In genomic region chr5:142911629-142912028, GRCm38 (mm10) we compare ENCODE assay signal across 20 mouse cellular contexts. TPM values are rescaled to one million over a fixed set of nuclear protein-coding genes. Genes with fewer than 3 reads are reported as not detected.
DNase-seq lines count a peak whose midpoint lies in the region; ATAC-seq and TF ChIP-seq lines count a peak whose summit lies in the region.
"Had no signal": no experiment of that assay in that cellular context is flagged by ENCODE, and none has a peak within 500 bp of the region (broad histone marks: within the 10 kb centered on the region; RNA-seq: fewer than 3 reads in every experiment).

No protein-coding gene starts in this region.

- no peak overlapping the region for H3K9ac ChIP-seq in ES-E14 (ENCODE audit: insufficient read depth, low read depth, low read length, poor library complexity, severe bottlenecking)
- no peak overlapping the region for H3K9ac ChIP-seq in intestine, embryonic 16.5 days (ENCODE audit: low read depth, low read length)
- no peak overlapping the region for H3K9ac ChIP-seq in stomach, postnatal 0 days (ENCODE audit: low read length)
- H3K9ac ChIP-seq in kidney, embryonic 16.5 days (replicated peaks; ENCODE audit: low read length) = no peak overlapping the region
- H3K9ac ChIP-seq: embryonic facial prominence, embryonic 12.5 days; limb, embryonic 13.5 days; stomach, embryonic 15.5 days had no signal

- no peak overlapping the region for H3K4me2 ChIP-seq in intestine, embryonic 16.5 days (ENCODE audit: low read depth, low read length)
- no peak overlapping the region for H3K4me2 ChIP-seq in stomach, postnatal 0 days (replicated peaks; ENCODE audit: low read depth)
- no peak overlapping the region for H3K4me2 ChIP-seq in kidney, embryonic 16.5 days (replicated peaks; ENCODE audit: low read depth, low read length)
- H3K4me2 ChIP-seq: embryonic facial prominence, embryonic 12.5 days; limb, embryonic 13.5 days; stomach, embryonic 15.5 days had no signal

- H3K27ac ChIP-seq in ES-E14 (ENCODE audit: insufficient read depth, low read depth, low read length, poor library complexity, severe bottlenecking) = peak overlapping the region; percentile 60; the same call in 1 of the 2 replicates
- peak overlapping the region; percentile 52 for H3K27ac ChIP-seq in intestine, embryonic 16.5 days (ENCODE audit: low read length)
- H3K27ac ChIP-seq in stomach, postnatal 0 days (replicated peaks) = peak overlapping the region; percentile 70
- H3K27ac ChIP-seq in kidney, embryonic 16.5 days (ENCODE audit: low read length) = no peak overlapping the region
- H3K27ac ChIP-seq: embryonic facial prominence, embryonic 12.5 days; hindbrain, embryonic 10.5 days; limb, embryonic 13.5 days had no signal

- no peak for TF ChIP-seq EP300 in stomach, postnatal 0 days (optimal IDR thresholded peaks at IDR 0.05)

- peaks cover 69% of the 10 kb centered on the region for H3K4me1 ChIP-seq in megakaryocyte, embryonic 14.5 days
- H3K4me1 ChIP-seq in ES-E14 (ENCODE audit: control insufficient read depth in 2 of 2, insufficient read depth in 2 of 2, low read length in 2 of 2, poor library complexity in 1 of 2) = peaks cover 0 to 40% of the 10 kb centered on the region in 2 experiments; a peak in 3 of 4 replicates
- peaks cover 45% of the 10 kb centered on the region for H3K4me1 ChIP-seq in intestine, embryonic 16.5 days (ENCODE audit: control insufficient read depth, insufficient read depth, low read length)
- peaks cover 28% of the 10 kb centered on the region for H3K4me1 ChIP-seq in stomach, postnatal 0 days (replicated peaks; ENCODE audit: control insufficient read depth, insufficient read depth)
- peaks cover 36% of the 10 kb centered on the region for H3K4me1 ChIP-seq in kidney, embryonic 16.5 days (ENCODE audit: insufficient read depth, low read length)

- no peaks in the 10 kb centered on the region for H3K27me3 ChIP-seq in megakaryocyte, embryonic 14.5 days (replicated peaks)
- no peaks in the 10 kb centered on the region for H3K27me3 ChIP-seq in intestine, embryonic 16.5 days (replicated peaks; ENCODE audit: control insufficient read depth, insufficient read depth, low read length)
- H3K27me3 ChIP-seq in stomach, postnatal 0 days (ENCODE audit: control insufficient read depth, insufficient read depth, low read length) = no peaks in the 10 kb centered on the region
- no peaks in the 10 kb centered on the region for H3K27me3 ChIP-seq in kidney, embryonic 16.5 days (ENCODE audit: insufficient read depth, low read length)
- H3K27me3 ChIP-seq: embryonic facial prominence, embryonic 12.5 days; limb, embryonic 13.5 days; Patski; stomach, embryonic 15.5 days had no signal

- DNase-seq in ES-E14 (ENCODE audit: low read depth, low spot score) = no peak
- no peak for DNase-seq in stomach, postnatal 0 days (ENCODE audit: low spot score)
- no peak for DNase-seq in kidney, postnatal 10 days
- DNase-seq: cerebellum, postnatal 25 days; kidney, postnatal 25 days; layer of hippocampus, adult 9-11 months; lung, postnatal 10 days; right cerebral cortex, adult 18-20 months had no signal

- no peak for TF ChIP-seq CTCF in stomach, postnatal 0 days (IDR thresholded peaks at IDR 0.05; ENCODE audit: low read depth)

- no peaks in the 10 kb centered on the region for H3K36me3 ChIP-seq in megakaryocyte, embryonic 14.5 days (replicated peaks; ENCODE audit: low read length)
- no peaks in the 10 kb centered on the region for H3K36me3 ChIP-seq in ES-E14 (ENCODE audit: control insufficient read depth, insufficient read depth, low read length, poor library complexity, severe bottlenecking)
- no peaks in the 10 kb centered on the region for H3K36me3 ChIP-seq in intestine, embryonic 16.5 days (ENCODE audit: control insufficient read depth, insufficient read depth, low read length)
- H3K36me3 ChIP-seq in stomach, postnatal 0 days (ENCODE audit: control insufficient read depth, insufficient read depth, low read length) = no peaks in the 10 kb centered on the region
- no peaks in the 10 kb centered on the region for H3K36me3 ChIP-seq in kidney, embryonic 16.5 days (ENCODE audit: insufficient read depth, low read length)
- H3K36me3 ChIP-seq: embryonic facial prominence, embryonic 12.5 days; hindbrain, embryonic 10.5 days; limb, embryonic 13.5 days; stomach, embryonic 15.5 days had no signal

- H3K4me3 ChIP-seq in megakaryocyte, embryonic 14.5 days (replicated peaks) = peak overlapping the region; percentile 26
- H3K4me3 ChIP-seq in ES-E14 (ENCODE audit: insufficient read depth in 1 of 2, low read depth in 1 of 2, low read length in 2 of 2, poor library complexity in 1 of 2, severe bottlenecking in 1 of 2) = no peak overlapping the region
- H3K4me3 ChIP-seq in intestine, embryonic 16.5 days (ENCODE audit: low read length) = no peak overlapping the region
- H3K4me3 ChIP-seq in stomach, postnatal 0 days (ENCODE audit: low read depth, low read length) = no peak overlapping the region
- no peak overlapping the region for H3K4me3 ChIP-seq in kidney, embryonic 16.5 days (ENCODE audit: low read length)
- H3K4me3 ChIP-seq: embryonic facial prominence, embryonic 12.5 days; hindbrain, embryonic 10.5 days; limb, embryonic 13.5 days; stomach, embryonic 15.5 days had no signal

- no peak for ATAC-seq in megakaryocyte, adult 5-6 weeks (ENCODE audit: poor library complexity, severe bottlenecking)
- ATAC-seq in intestine, embryonic 16.5 days = no peak
- ATAC-seq in stomach, postnatal 0 days (ENCODE audit: low FRiP score, low TSS enrichment) = no peak
- ATAC-seq in kidney, embryonic 16.5 days (ENCODE audit: low FRiP score, low TSS enrichment) = no peak
- ATAC-seq: forebrain, embryonic 16.5 days; inflammation-experienced regulatory T-cells, adult 6 months; Patski had no signal

- 83% methylated on average over 2 of the region's 2 CpGs for WGBS in intestine, embryonic 16.5 days
- WGBS in stomach, postnatal 0 days = 75% methylated on average over 2 of the region's 2 CpGs
- 82% methylated on average over 2 of the region's 2 CpGs for WGBS in kidney, embryonic 16.5 days

- H3K9me3 ChIP-seq in megakaryocyte, embryonic 14.5 days = no peaks in the 10 kb centered on the region
- no peaks in the 10 kb centered on the region for H3K9me3 ChIP-seq in ES-E14 (ENCODE audit: control insufficient read depth, insufficient read depth, low read depth, low read length)
- H3K9me3 ChIP-seq in intestine, embryonic 16.5 days (ENCODE audit: control insufficient read depth, low read length) = no peaks in the 10 kb centered on the region
- H3K9me3 ChIP-seq in stomach, postnatal 0 days (ENCODE audit: control insufficient read depth, low read length) = no peaks in the 10 kb centered on the region
- H3K9me3 ChIP-seq in kidney, embryonic 16.5 days (ENCODE audit: low read length) = no peaks in the 10 kb centered on the region
- H3K9me3 ChIP-seq: embryonic facial prominence, embryonic 12.5 days; hindbrain, embryonic 10.5 days; limb, embryonic 13.5 days; stomach, embryonic 15.5 days had no signal

- in situ Hi-C loops in ES-E14 (cut with MboI; ENCODE audit: low sequenced_read_pairs in 2 of 2, unreplicated experiment in 2 of 2) = no loop called here

TF ChIP-seq in ES-E14, 5 proteins besides CTCF, POLR2A, EP300 and RAD21:
- TF ChIP-seq CHD2 (IDR thresholded peaks at IDR 0.05; ENCODE audit: low read depth, low read length) (no peak), ZNF384 (IDR thresholded peaks at IDR 0.05; ENCODE audit: low read depth, low read length) (no peak), HCFC1 (IDR thresholded peaks at IDR 0.05; ENCODE audit: borderline replicate concordance, insufficient read depth, low read length) (no peak), ZC3H11A (IDR thresholded peaks at IDR 0.05; ENCODE audit: borderline replicate concordance, low read depth, low read length) (no peak)

RNA-seq across cellular contexts. Expression of gene Actb, which starts 5.1 kb away (rescaled TPM):
- 9,487 and 13,262 TPM in 2 replicates for polyA plus RNA-seq in megakaryocyte, embryonic 14.5 days (2012; ENCODE audit: insufficient read depth, low replicate concordance)
- total RNA-seq in megakaryocyte, adult 5-6 weeks (2015) = 15,428 and 15,938 TPM in 2 replicates
- 7,091 and 10,908 TPM in 2 replicates for total RNA-seq in megakaryocyte, adult 5-6 weeks (2017)
- 3,755 and 4,692 TPM in 2 replicates for total RNA-seq in ES-E14 (2012; rRNA removed)
- 14,111 and 16,287 TPM in 2 replicates for polyA plus RNA-seq in intestine, embryonic 16.5 days (2015; fragmentation: Nextera tagmentation; extraction: Ambion mirVana)
- polyA plus RNA-seq in stomach, postnatal 0 days (2015; fragmentation: Nextera tagmentation; extraction: Ambion mirVana) = 14,823 and 16,187 TPM in 2 replicates
- polyA plus RNA-seq in kidney, embryonic 16.5 days (2015; fragmentation: Nextera tagmentation; extraction: Ambion mirVana) = 12,646 and 13,929 TPM in 2 replicates

RNA-seq across cellular contexts. Expression of gene Fbxl18, which starts 16.4 kb away (rescaled TPM):
- polyA plus RNA-seq in megakaryocyte, embryonic 14.5 days (2012; ENCODE audit: insufficient read depth, low replicate concordance) = 4.7 and 4.9 TPM in 2 replicates
- total RNA-seq in megakaryocyte, adult 5-6 weeks (2015) = 1.7 and 3.0 TPM in 2 replicates
- 2.6 and 2.7 TPM in 2 replicates for total RNA-seq in megakaryocyte, adult 5-6 weeks (2017)
- total RNA-seq in ES-E14 (2012; rRNA removed) = 20.1 and 27.1 TPM in 2 replicates
- polyA plus RNA-seq in intestine, embryonic 16.5 days (2015; fragmentation: Nextera tagmentation; extraction: Ambion mirVana) = 7.7 and 10.3 TPM in 2 replicates
- polyA plus RNA-seq in stomach, postnatal 0 days (2015; fragmentation: Nextera tagmentation; extraction: Ambion mirVana) = 5.0 and 5.3 TPM in 2 replicates
- polyA plus RNA-seq in kidney, embryonic 16.5 days (2015; fragmentation: Nextera tagmentation; extraction: Ambion mirVana) = 14.0 and 17.2 TPM in 2 replicates

RNA-seq across cellular contexts. Expression of gene Fscn1, which starts 48.5 kb away (rescaled TPM):
- polyA plus RNA-seq in megakaryocyte, embryonic 14.5 days (2012; ENCODE audit: insufficient read depth, low replicate concordance) = 1.3 and 3.6 TPM in 2 replicates
- not detected in 2 replicates for total RNA-seq in megakaryocyte, adult 5-6 weeks (2015)
- total RNA-seq in megakaryocyte, adult 5-6 weeks (2017) = 0.08 and 0.11 TPM in 2 replicates
- total RNA-seq in ES-E14 (2012; rRNA removed) = 161 and 310 TPM in 2 replicates
- 120 and 129 TPM in 2 replicates for polyA plus RNA-seq in intestine, embryonic 16.5 days (2015; fragmentation: Nextera tagmentation; extraction: Ambion mirVana)
- 42.0 and 42.7 TPM in 2 replicates for polyA plus RNA-seq in stomach, postnatal 0 days (2015; fragmentation: Nextera tagmentation; extraction: Ambion mirVana)
- polyA plus RNA-seq in kidney, embryonic 16.5 days (2015; fragmentation: Nextera tagmentation; extraction: Ambion mirVana) = 302 and 349 TPM in 2 replicates
- total RNA-seq: granulocyte monocyte progenitor cell, adult 5-6 weeks had no signal
